Mouse (Mus musculus) brain, embryonic 14.5 days (tissue): ENCODE data around the gene Glb1.

Source experiments
- CTCF ChIP-seq: fragments of 200-500 bp; IDR thresholded peaks from 2 replicates; pipeline ENCODE4 v1.5.1; 2012; ENCODE audit warnings: inconsistent platforms, mild to moderate bottlenecking, moderate library complexity, borderline replicate concordance; ENCODE audit not compliant: insufficient read depth, insufficient read length; ENCODE audit errors: extremely low read depth
- POLR2A ChIP-seq: fragments of 200-500 bp; IDR thresholded peaks from 2 replicates; pipeline ENCODE4 v1.6.1; 2012; ENCODE audit warnings: mild to moderate bottlenecking, inconsistent platforms, borderline replicate concordance; ENCODE audit not compliant: poor library complexity, insufficient read depth, insufficient read length, severe bottlenecking; ENCODE audit errors: extremely low read depth

GRCm38 (mm10) chr9:114448700-114449099 lies 47.8 kb downstream of the Glb1 start:
- TF ChIP-seq POLR2A (no peak), CTCF (no peak)
